Mouse (Mus musculus) CH12.LX (cell line): ENCODE results near the gene 3110009E18Rik. TPM values are rescaled to one million over a fixed set of nuclear protein-coding genes. Genes with fewer than 3 reads are reported as not detected.
A peak's percentile ranks its signal among the peaks of the same experiment; 100 is the strongest.

Experiments
- DNase-seq: peaks from one replicate; pipeline ENCODE4 v3.0.0-alpha.2; 2013; ENCODE audit errors: extremely low read depth
- H3K27ac ChIP-seq: 2 replicates; pipeline ENCODE4 v1.5.1; 2012; ENCODE audit warnings: low read depth, mild to moderate bottlenecking, control low read depth, moderate library complexity; ENCODE audit not compliant: insufficient read depth
- H3K27me3 ChIP-seq: replicated peaks from 2 replicates; pipeline ENCODE3; 2012; ENCODE audit warnings: inconsistent platforms
- H3K36me3 ChIP-seq, 2 experiments: replicated peaks in 1 of 2; 2 replicates each; pipeline versions ENCODE3 to v1.6.1; 2012; ENCODE audit warnings: inconsistent platforms in 1 of 2, low read length in 1 of 2, mild to moderate bottlenecking in 1 of 2, mixed read lengths in 1 of 2, moderate library complexity in 1 of 2; ENCODE audit not compliant: control insufficient read depth in 1 of 2, insufficient read depth in 1 of 2
- H3K4me1 ChIP-seq, 2 experiments: 2 replicates each; pipeline ENCODE4 v1.6.1; 2012; ENCODE audit warnings: inconsistent platforms in 1 of 2, moderate library complexity in 1 of 2; ENCODE audit not compliant: insufficient read depth in 2 of 2, control insufficient read depth in 1 of 2
- H3K4me2 ChIP-seq: 2 replicates; pipeline ENCODE4 v1.6.1; 2012; ENCODE audit warnings: low read depth, mild to moderate bottlenecking, control low read depth; ENCODE audit not compliant: poor library complexity, insufficient read depth, severe bottlenecking
- H3K4me3 ChIP-seq, 3 experiments: fragments of 150-350 bp in 1 of 3; sonication (generic) in 1 of 3; replicated peaks in 1 of 3; 2 replicates each; pipeline versions ENCODE3 to v1.5.1; 2011 to 2012; ENCODE audit warnings: low read depth in 2 of 3, low read length in 2 of 3, mild to moderate bottlenecking in 2 of 3, moderate library complexity in 2 of 3, control low read depth in 1 of 3, improper control_type of control experiment in 1 of 3, inconsistent platforms in 1 of 3, mixed read lengths in 1 of 3; ENCODE audit not compliant: poor library complexity in 1 of 3
- H3K79me2 ChIP-seq: replicated peaks from 2 replicates; pipeline ENCODE4 v1.6.1; 2012; ENCODE audit warnings: mild to moderate bottlenecking, moderate library complexity; ENCODE audit not compliant: control insufficient read depth, poor library complexity, insufficient read depth, severe bottlenecking; ENCODE audit errors: extremely low read depth
- H3K9ac ChIP-seq: 2 replicates; pipeline ENCODE4 v1.6.1; 2012; ENCODE audit warnings: low read depth, mild to moderate bottlenecking, control low read depth, moderate library complexity; ENCODE audit not compliant: insufficient read depth
- H3K9me3 ChIP-seq: replicated peaks from 2 replicates; pipeline ENCODE3; 2012; ENCODE audit warnings: low read length, inconsistent platforms, mixed read lengths
- BHLHE40 ChIP-seq: IDR thresholded peaks from 2 replicates; pipeline ENCODE4 v1.6.1; 2011; ENCODE audit warnings: mild to moderate bottlenecking, low read depth, low read length, improper control_type of control experiment
- CHD1 ChIP-seq: IDR thresholded peaks from 2 replicates; pipeline ENCODE4 v1.6.1; 2012; ENCODE audit warnings: low read depth, low read length, improper control_type of control experiment, inconsistent platforms
- CTCF ChIP-seq, 2 experiments: IDR thresholded peaks in 1 of 2; conservative IDR thresholded peaks in 1 of 2; 2 replicates each; pipeline ENCODE4 v1.5.1; 2011 to 2012; ENCODE audit warnings: low read depth in 2 of 2, low read length in 2 of 2, improper control_type of control experiment in 1 of 2, inconsistent platforms in 1 of 2, mild to moderate bottlenecking in 1 of 2, moderate library complexity in 1 of 2
- EP300 ChIP-seq: IDR thresholded peaks from 2 replicates; pipeline ENCODE4 v1.6.1; 2011; ENCODE audit warnings: low read length, improper control_type of control experiment
- GABPA ChIP-seq: IDR thresholded peaks from 2 replicates; pipeline ENCODE4 v1.6.1; 2012; ENCODE audit warnings: low read depth, low read length, improper control_type of control experiment, inconsistent platforms; ENCODE audit not compliant: insufficient replicate concordance
- JUN ChIP-seq: IDR thresholded peaks from 2 replicates; pipeline ENCODE4 v1.6.1; 2011; ENCODE audit warnings: low read depth, mild to moderate bottlenecking, low read length, improper control_type of control experiment, moderate library complexity; ENCODE audit not compliant: insufficient read depth
- KAT2A ChIP-seq: IDR thresholded peaks from 2 replicates; pipeline ENCODE4 v1.6.1; 2012; ENCODE audit warnings: low read length, improper control_type of control experiment, inconsistent platforms; ENCODE audit not compliant: insufficient replicate concordance
- MAZ ChIP-seq: IDR thresholded peaks from 2 replicates; pipeline ENCODE4 v1.6.1; 2012; ENCODE audit warnings: low read depth, mild to moderate bottlenecking, inconsistent platforms, low read length, improper control_type of control experiment, moderate library complexity
- MXI1 ChIP-seq: IDR thresholded peaks from 2 replicates; pipeline ENCODE4 v1.6.1; 2011; ENCODE audit warnings: mild to moderate bottlenecking, low read depth, low read length, improper control_type of control experiment
- MYC ChIP-seq: IDR thresholded peaks from 2 replicates; pipeline ENCODE4 v1.6.1; 2011; ENCODE audit warnings: low read depth, mild to moderate bottlenecking, improper control_type of control experiment, low read length
- NELFE ChIP-seq: IDR thresholded peaks from 2 replicates; pipeline ENCODE4 v1.6.1; 2011; ENCODE audit warnings: low read depth, low read length, improper control_type of control experiment
- NRF1 ChIP-seq: IDR thresholded peaks from 2 replicates; pipeline ENCODE4 v1.6.1; 2014; ENCODE audit warnings: low read depth, mild to moderate bottlenecking, inconsistent platforms, low read length, improper control_type of control experiment, moderate library complexity
- POLR2A ChIP-seq: IDR thresholded peaks from 2 replicates; pipeline ENCODE4 v1.6.1; 2011; ENCODE audit warnings: low read depth, mild to moderate bottlenecking, improper control_type of control experiment, low read length
- RCOR1 ChIP-seq: conservative IDR thresholded peaks from 2 replicates; pipeline ENCODE4 v1.6.1; 2012; ENCODE audit warnings: low read depth, mild to moderate bottlenecking, inconsistent platforms, low read length, improper control_type of control experiment
- SMC3 ChIP-seq: IDR thresholded peaks from 2 replicates; pipeline ENCODE4 v1.6.1; 2011; ENCODE audit warnings: low read depth, low read length, improper control_type of control experiment
- TBP ChIP-seq: conservative IDR thresholded peaks from 2 replicates; pipeline ENCODE4 v1.6.1; 2011; ENCODE audit warnings: low read depth, low read length, improper control_type of control experiment
- TCF12 ChIP-seq: IDR thresholded peaks from 2 replicates; pipeline ENCODE4 v1.6.1; 2014; ENCODE audit warnings: low read depth, mild to moderate bottlenecking, inconsistent platforms, low read length, improper control_type of control experiment
- UBTF ChIP-seq: IDR thresholded peaks from 2 replicates; pipeline ENCODE4 v1.6.1; 2012; ENCODE audit warnings: low read depth, mild to moderate bottlenecking, inconsistent platforms, low read length, improper control_type of control experiment, moderate library complexity
- USF1 ChIP-seq: IDR thresholded peaks from 2 replicates; pipeline ENCODE4 v1.6.1; 2014; ENCODE audit warnings: low read depth, mild to moderate bottlenecking, inconsistent platforms, low read length, improper control_type of control experiment
- ZKSCAN1 ChIP-seq: IDR thresholded peaks from 2 replicates; pipeline ENCODE4 v1.6.1; 2012; ENCODE audit warnings: low read depth, inconsistent platforms, low read length, improper control_type of control experiment, borderline replicate concordance
- ZMIZ1 ChIP-seq: IDR thresholded peaks from 2 replicates; pipeline ENCODE4 v1.6.1; 2012; ENCODE audit warnings: low read depth, mild to moderate bottlenecking, inconsistent platforms, low read length, improper control_type of control experiment
- ZNF384 ChIP-seq: IDR thresholded peaks from 2 replicates; pipeline ENCODE4 v1.6.1; 2012; ENCODE audit warnings: low read depth, low read length, improper control_type of control experiment, inconsistent platforms
- dilution Hi-C: fragments of 300-500 bp; cut with MboI; formaldehyde crosslinking; loops from 2 replicates; pipeline ENCODE4 v1.14.3; 2020; ENCODE audit warnings: low sequenced_read_pairs; ENCODE audit not compliant: extremely low pct_unique_long_range_greater_than_20kb, extremely low pct_ligation_motif_present
- in situ Hi-C: fragments of 300-500 bp; cut with MboI; formaldehyde crosslinking; loops from 3 replicates; pipeline ENCODE4 v1.14.3; 2019; ENCODE audit warnings: low sequenced_read_pairs, low pct_ligation_motif_present, low pct_unique_long_range_greater_than_20kb, mixed read lengths
- polyA plus RNA-seq: library from polyadenylated mRNA; unstranded; fragments of >175 nt; gene quantifications from 2 replicates; pipeline ENCODE4 v1.2.1, GENCODE M21; 2012; ENCODE audit warnings: low read depth; ENCODE audit not compliant: insufficient read length
- total RNA-seq, 2 experiments: library from RNA; depleted of rRNA; stranded (reverse); fragments of 300-350 nt in 1 of 2; fragments of >200 nt in 1 of 2; gene quantifications; 2 replicates each; pipeline ENCODE4 v1.2.3; 2012 to 2014

3110009E18Rik gene
- total and polyA plus RNA-seq, 3 experiments = 2.7 to 5.9 (median 4.6) TPM

DNA sequence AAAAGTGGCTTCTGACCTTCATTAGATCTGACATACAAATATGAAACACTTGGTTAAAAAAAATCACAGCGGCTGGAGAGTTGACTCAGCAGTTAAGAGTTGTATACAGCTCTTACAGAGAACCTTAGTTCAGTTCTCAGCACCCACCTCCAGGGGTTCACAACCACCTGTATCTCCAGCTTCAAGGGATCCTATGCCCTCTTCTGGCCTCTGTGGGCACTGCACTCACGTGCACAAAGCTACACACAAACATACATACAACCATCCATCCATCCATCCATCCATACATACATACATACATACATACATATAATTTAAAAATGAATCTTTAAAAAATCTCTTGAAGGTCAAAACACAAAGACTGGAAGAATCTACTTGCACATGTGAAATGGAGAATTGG, 69.3 kb downstream of the 3110009E18Rik start:
- Histone ChIP-seq H3K9ac (no peak overlapping the region), H3K27me3 (no peaks in the 10 kb centered on the region), H3K4me3 (no peak overlapping the region), H3K27ac (no peak overlapping the region), H3K36me3 (no peaks in the 10 kb centered on the region), H3K9me3 (peaks cover 2% of the 10 kb centered on the region), H3K79me2 (no peaks in the 10 kb centered on the region), H3K4me1 (peaks cover 2 to 3% of the 10 kb centered on the region in 2 experiments; a peak in 2 of 4 replicates), H3K4me2 (no peak overlapping the region)
- TF ChIP-seq BHLHE40 (0 out of 2 replicates have a peak, but pooled peaks have one; percentile 21), CTCF (conservative IDR thresholded peaks at IDR 0.05 in 1 of 2, IDR thresholded peaks at IDR 0.05 in 1 of 2; ENCODE audit: low read depth in 2 of 2, low read length in 2 of 2) (no peak)
- in situ Hi-C loops = no loop called here
- no peak for DNase-seq
- dilution Hi-C loops = no loop called here

- peaks cover 2 to 3% of the 10 kb centered on the region in 2 experiments; a peak in 2 of 4 replicates for H3K4me1 ChIP-seq
- in situ Hi-C loops = no loop called here
- no peaks in the 10 kb centered on the region for H3K27me3 ChIP-seq
- no peak for DNase-seq
- H3K4me2 ChIP-seq = no peak overlapping the region
- peaks cover 2% of the 10 kb centered on the region for H3K9me3 ChIP-seq
- TF ChIP-seq POLR2A (no peak), KAT2A (no peak), USF1 (no peak), NELFE (no peak), GABPA (no peak), ZNF384 (no peak), MAZ (no peak), SMC3 (no peak), UBTF (no peak), CHD1 (no peak), TCF12 (no peak), EP300 (no peak), JUN (no peak), ZMIZ1 (no peak), ZKSCAN1 (no peak), NRF1 (no peak), RCOR1 (no peak), MYC (no peak), TBP (no peak), MXI1 (no peak)
- TF ChIP-seq, all 38 proteins: peak for 0
- H3K79me2 ChIP-seq = no peaks in the 10 kb centered on the region
- H3K4me3 ChIP-seq = no peak overlapping the region
- H3K36me3 ChIP-seq = no peaks in the 10 kb centered on the region
- no peak overlapping the region for H3K27ac ChIP-seq
- dilution Hi-C loops = no loop called here
- H3K9ac ChIP-seq = no peak overlapping the region
Observed at GRCm38 (mm10) chr1:120190946-120191345, 70.0 kb downstream of the 3110009E18Rik start.
